Mouse (Mus musculus): ENCODE measurements at regions not wholly inside any gene's neighbourhood (a gene's known extent, or its start where the extent isn't known, plus 50 kb on each side); places are given as distances from the start of the nearest gene placed in this dataset.
A peak's percentile ranks its signal among the peaks of the same experiment; 100 is the strongest.
"Not testable (repeated sequence)": the region's sequence is repeated elsewhere in the genome, so short reads cannot be mapped to it uniquely, and the experiment has no call there.

GRCm38 (mm10) chr7:60293556-60293955, 153.5 kb upstream of the Snrpn start:
- TF ChIP-seq CTCF (IDR thresholded peaks at IDR 0.05; ENCODE audit: low read depth), result no peak
- no peaks in the 10 kb centered on the region for H3K36me3 ChIP-seq (ENCODE audit: insufficient read depth)
- no peak overlapping the region for H3K27ac ChIP-seq (ENCODE audit: low read depth)
- DNase-seq, result no peak
- no peaks in the 10 kb centered on the region for H3K9me3 ChIP-seq (ENCODE audit: low read depth, low read length)
- no peaks in the 10 kb centered on the region for H3K27me3 ChIP-seq (ENCODE audit: insufficient read depth, low read length)
- H3K4me1 ChIP-seq (ENCODE audit: insufficient read depth), result no peaks in the 10 kb centered on the region
- H3K4me2 ChIP-seq, result no peak overlapping the region
- no peak overlapping the region for H3K4me3 ChIP-seq (ENCODE audit: low read depth, low read length)
- WGBS, result 87% methylated on average over 9 of the region's 9 CpGs
- H3K9ac ChIP-seq, result no peak overlapping the region
- no peak for ATAC-seq (ENCODE audit: insufficient read depth)

GRCm38 (mm10) chr7:60244187-60244866, 104.3 kb upstream of the Snrpn start:
- Histone ChIP-seq H3K4me3 (ENCODE audit: low read depth, low read length) (peak overlapping the region; percentile 38), H3K4me2 (peak overlapping the region; percentile 46), H3K9ac (peak overlapping the region; percentile 32; the same call in 1 of the 2 replicates)
- not testable (repeated sequence) for H3K4me1 ChIP-seq (ENCODE audit: insufficient read depth); H3K27me3 ChIP-seq (ENCODE audit: insufficient read depth, low read length); H3K9me3 ChIP-seq (ENCODE audit: low read depth, low read length); H3K27ac ChIP-seq (ENCODE audit: low read depth); H3K36me3 ChIP-seq (ENCODE audit: insufficient read depth)
- peak; percentile 80 for DNase-seq
- WGBS, result 16% methylated on average over 22 of the region's 22 CpGs
- peak; percentile 100 for ATAC-seq (ENCODE audit: insufficient read depth)

GRCm38 (mm10) chr7:60243746-60244145, 103.7 kb upstream of the Snrpn start:
- ATAC-seq (ENCODE audit: insufficient read depth) (peak; percentile 92), DNase-seq (peak; percentile 82)
- H3K36me3 ChIP-seq (ENCODE audit: insufficient read depth); H3K27ac ChIP-seq (ENCODE audit: low read depth); H3K9me3 ChIP-seq (ENCODE audit: low read depth, low read length); H3K27me3 ChIP-seq (ENCODE audit: insufficient read depth, low read length); H3K4me1 ChIP-seq (ENCODE audit: insufficient read depth): not testable (repeated sequence)
- 20% methylated on average over 11 of the region's 11 CpGs for WGBS
- Histone ChIP-seq H3K9ac (peak overlapping the region; percentile 40; the same call in 1 of the 2 replicates), H3K4me3 (ENCODE audit: low read depth, low read length) (peak overlapping the region; percentile 38), H3K4me2 (peak overlapping the region; percentile 46)

GRCm38 (mm10) chr7:60238595-60239195, 98.7 kb upstream of the Snrpn start:
- WGBS, result 4% methylated on average over 4 of the region's 4 CpGs

GRCm38 (mm10) chr7:60216358-60217273, 76.6 kb upstream of the Snrpn start:
- not testable (repeated sequence) for H3K9ac ChIP-seq, H3K4me2 ChIP-seq
- 50% methylated on average over 3 of the region's 3 CpGs for WGBS

More at GRCm38 (mm10) chr7:60238595-60239195, 98.7 kb upstream of the Snrpn start:
- not testable (repeated sequence) for H3K4me1 ChIP-seq (ENCODE audit: insufficient read depth); H3K9me3 ChIP-seq (ENCODE audit: low read depth, low read length); H3K27ac ChIP-seq (ENCODE audit: low read depth); H3K4me2 ChIP-seq; H3K36me3 ChIP-seq (ENCODE audit: insufficient read depth); H3K27me3 ChIP-seq (ENCODE audit: insufficient read depth, low read length); ATAC-seq (ENCODE audit: insufficient read depth); H3K9ac ChIP-seq; H3K4me3 ChIP-seq (ENCODE audit: low read depth, low read length)
- peak; percentile 45 for TF ChIP-seq CTCF (IDR thresholded peaks at IDR 0.05; ENCODE audit: low read depth)
- DNase-seq, result peak; percentile 9

More at GRCm38 (mm10) chr7:60216358-60217273, 76.6 kb upstream of the Snrpn start:
- H3K36me3 ChIP-seq (ENCODE audit: insufficient read depth); ATAC-seq (ENCODE audit: insufficient read depth); DNase-seq; H3K27ac ChIP-seq (ENCODE audit: low read depth); H3K27me3 ChIP-seq (ENCODE audit: insufficient read depth, low read length); H3K9me3 ChIP-seq (ENCODE audit: low read depth, low read length); H3K4me1 ChIP-seq (ENCODE audit: insufficient read depth); H3K4me3 ChIP-seq (ENCODE audit: low read depth, low read length): not testable (repeated sequence)

All from lung, embryonic 14.5 days (tissue).